Mouse (Mus musculus) limb, embryonic 11.5 days (tissue): ENCODE measurements around the gene Arhgef7. TPM values are rescaled to one million over a fixed set of nuclear protein-coding genes. Genes with fewer than 3 reads are reported as not detected.

Source experiments
- ATAC-seq: fragments of 200-750 bp; cut with Nextera tagmentation; 2 replicates; pipeline ENCODE4 v1.8.0; 2017; ENCODE audit warnings: low read depth; ENCODE audit not compliant: insufficient number of reproducible peaks, low FRiP score, low TSS enrichment
- DNase-seq: peaks from one replicate; pipeline ENCODE4 v3.0.0-alpha.2; 2015; ENCODE audit warnings: low spot score
- H3K27ac ChIP-seq: fragments of 300-500 bp; sonication (generic); replicated peaks from 2 replicates; pipeline ENCODE4 v1.5.1; 2014; ENCODE audit warnings: low read depth, mild to moderate bottlenecking, low read length
- H3K27me3 ChIP-seq: fragments of 300-500 bp; sonication (generic); 2 replicates; pipeline ENCODE4 v1.6.1; 2014; ENCODE audit warnings: mild to moderate bottlenecking, low read length, mixed read lengths; ENCODE audit not compliant: control insufficient read depth, insufficient read depth
- H3K36me3 ChIP-seq: fragments of 300-500 bp; sonication (generic); 2 replicates; pipeline ENCODE4 v1.6.1; 2014; ENCODE audit warnings: mild to moderate bottlenecking, low read length, moderate library complexity, mixed read lengths; ENCODE audit not compliant: control insufficient read depth, insufficient read depth
- H3K4me1 ChIP-seq: fragments of 300-500 bp; sonication (generic); 2 replicates; pipeline ENCODE4 v1.6.1; 2014; ENCODE audit warnings: low read length, mixed read lengths; ENCODE audit not compliant: control insufficient read depth, insufficient read depth
- H3K4me2 ChIP-seq: fragments of 300-500 bp; sonication (generic); 2 replicates; pipeline ENCODE4 v1.6.1; 2014; ENCODE audit warnings: low read depth, mild to moderate bottlenecking, moderate library complexity; ENCODE audit not compliant: severe bottlenecking
- H3K4me3 ChIP-seq: fragments of 300-500 bp; sonication (generic); 2 replicates; pipeline ENCODE4 v1.5.1; 2014; ENCODE audit warnings: low read depth, low read length
- H3K9ac ChIP-seq: fragments of 300-500 bp; sonication (generic); 2 replicates; pipeline ENCODE4 v1.6.1; 2014; ENCODE audit warnings: mild to moderate bottlenecking, low read length
- H3K9me3 ChIP-seq: fragments of 300-500 bp; sonication (generic); 2 replicates; pipeline ENCODE4 v1.6.1; 2016; ENCODE audit warnings: low read length; ENCODE audit not compliant: control insufficient read depth
- WGBS: fragments of 180-500 bp; shearing (Covaris S2); extraction: QIAGEN DNeasy Blood & Tissue Kit; methylation state at CpG from one replicate; pipeline ENCODE4 v1.1.7; 2014; 5-methylcytosine and 5-hydroxymethylcytosine counted together
- polyA plus RNA-seq: library from polyadenylated mRNA; unstranded; fragments of >200 nt; fragmentation: Nextera tagmentation; extraction: Ambion mirVana; gene quantifications from 2 replicates; pipeline ENCODE4 v1.2.1, GENCODE M21; 2014

The Arhgef7 gene
- polyA plus RNA-seq, 1 experiment from 2014 or later = 52.0 TPM

GRCm38 (mm10) chr8:11696176-11696575 is 31.3 kb upstream of the Arhgef7 start:
- H3K4me2 ChIP-seq = no peak overlapping the region
- H3K9ac ChIP-seq = no peak overlapping the region
- ATAC-seq (no peak), DNase-seq (no peak)
- no peak overlapping the region for H3K27ac ChIP-seq
- H3K4me1 ChIP-seq = no peaks in the 10 kb centered on the region
- 91% methylated on average over 3 of the region's 3 CpGs for WGBS
- H3K36me3 ChIP-seq = no peaks in the 10 kb centered on the region
- no peak overlapping the region for H3K4me3 ChIP-seq
- H3K27me3 ChIP-seq = no peaks in the 10 kb centered on the region
- H3K9me3 ChIP-seq = no peaks in the 10 kb centered on the region

DNA sequence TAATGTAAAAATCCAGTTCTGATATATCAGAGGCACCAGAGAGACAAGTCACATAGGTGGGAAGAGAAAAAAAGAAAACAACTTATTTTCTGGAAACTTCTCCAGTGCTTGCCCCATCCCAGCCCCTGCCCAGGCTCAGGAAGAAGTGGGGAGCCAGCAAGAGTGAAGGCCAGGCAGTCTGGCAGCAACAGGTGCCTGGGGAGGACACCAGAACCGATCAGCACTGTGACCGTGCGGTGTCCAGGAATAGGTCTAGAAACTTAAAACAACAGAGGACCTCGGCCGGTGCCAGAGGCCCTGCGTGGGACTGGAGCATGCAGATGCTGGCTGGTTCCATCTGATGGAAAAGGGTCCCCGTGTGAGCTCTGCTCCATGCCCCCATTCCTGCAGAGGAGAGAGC is 30.1 kb upstream of the Arhgef7 start:
- no peak overlapping the region for H3K27ac ChIP-seq
- no peaks in the 10 kb centered on the region for H3K36me3 ChIP-seq
- ATAC-seq = no peak
- H3K4me1 ChIP-seq = no peaks in the 10 kb centered on the region
- no peak overlapping the region for H3K9ac ChIP-seq
- no peaks in the 10 kb centered on the region for H3K27me3 ChIP-seq
- H3K4me3 ChIP-seq = no peak overlapping the region
- no peak overlapping the region for H3K4me2 ChIP-seq
- DNase-seq = no peak
- H3K9me3 ChIP-seq = no peaks in the 10 kb centered on the region
- 88% methylated on average over 7 of the region's 7 CpGs for WGBS

DNA sequence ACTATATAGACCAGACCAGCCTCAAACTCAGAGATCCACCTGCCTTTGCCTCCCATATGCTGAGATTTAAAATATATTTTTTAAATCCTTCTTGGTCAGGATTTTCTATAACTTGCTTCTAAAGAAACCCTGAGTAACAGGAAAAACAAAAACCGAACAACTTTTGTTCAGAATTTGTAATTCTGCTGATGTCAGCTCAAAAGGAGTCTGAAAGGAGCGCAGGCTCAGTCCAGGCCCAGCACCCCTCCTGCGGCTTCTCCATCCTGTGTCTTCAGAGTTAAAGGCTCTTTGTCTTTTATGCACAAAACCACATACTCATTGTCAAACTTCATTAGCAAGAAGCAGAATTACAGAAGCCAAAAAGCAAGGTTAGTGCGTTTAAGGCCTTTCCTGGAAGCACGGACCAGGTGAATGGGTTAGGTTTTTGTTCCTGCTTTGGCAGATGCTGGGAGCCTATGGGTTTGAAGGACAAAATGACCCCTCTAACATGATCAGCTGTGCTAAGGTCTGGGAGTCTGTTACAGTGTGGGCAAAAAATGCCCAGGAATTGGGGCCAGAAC is 28.0 kb upstream of the Arhgef7 start:
- Histone ChIP-seq H3K4me1 (no peaks in the 10 kb centered on the region), H3K9ac (no peak overlapping the region), H3K27me3 (no peaks in the 10 kb centered on the region), H3K4me3 (no peak overlapping the region), H3K36me3 (no peaks in the 10 kb centered on the region), H3K9me3 (no peaks in the 10 kb centered on the region), H3K4me2 (no peak overlapping the region), H3K27ac (no peak overlapping the region)
- no peak for DNase-seq
- WGBS = 83% methylated on average over 5 of the region's 5 CpGs
- ATAC-seq = no peak

GRCm38 (mm10) chr8:11700060-11701032 is 27.2 kb upstream of the Arhgef7 start:
- Histone ChIP-seq H3K4me1 (no peaks in the 10 kb centered on the region), H3K4me3 (no peak overlapping the region), H3K9me3 (no peaks in the 10 kb centered on the region), H3K27ac (no peak overlapping the region), H3K4me2 (peak overlapping the region; percentile 30; the same call in 1 of the 2 replicates), H3K9ac (no peak overlapping the region), H3K27me3 (no peaks in the 10 kb centered on the region), H3K36me3 (no peaks in the 10 kb centered on the region)
- peak; percentile 76; the same call in 1 of the 2 replicates for ATAC-seq
- peak; percentile 90 for DNase-seq
- WGBS = 38% methylated on average over 26 of the region's 26 CpGs

GRCm38 (mm10) chr8:11701033-11701362 is 26.5 kb upstream of the Arhgef7 start, which contains the start of gene 1700016D06Rik:
Gene 1700016D06Rik (minus strand): TSS chr8:11701063.
- Histone ChIP-seq H3K27me3 (no peaks in the 10 kb centered on the region), H3K4me1 (no peaks in the 10 kb centered on the region), H3K9me3 (no peaks in the 10 kb centered on the region), H3K9ac (no peak within 1 kb of the TSS), H3K4me3 (no peak within 1 kb of the TSS), H3K36me3 (no peaks in the 10 kb centered on the region), H3K27ac (no peak within 1 kb of the TSS), H3K4me2 (peak within 1 kb of the TSS; percentile 30; the same call in 1 of the 2 replicates)
- DNase-seq = no peak
- ATAC-seq = no peak
- 67% methylated on average over 6 of the region's 6 CpGs for WGBS

DNA sequence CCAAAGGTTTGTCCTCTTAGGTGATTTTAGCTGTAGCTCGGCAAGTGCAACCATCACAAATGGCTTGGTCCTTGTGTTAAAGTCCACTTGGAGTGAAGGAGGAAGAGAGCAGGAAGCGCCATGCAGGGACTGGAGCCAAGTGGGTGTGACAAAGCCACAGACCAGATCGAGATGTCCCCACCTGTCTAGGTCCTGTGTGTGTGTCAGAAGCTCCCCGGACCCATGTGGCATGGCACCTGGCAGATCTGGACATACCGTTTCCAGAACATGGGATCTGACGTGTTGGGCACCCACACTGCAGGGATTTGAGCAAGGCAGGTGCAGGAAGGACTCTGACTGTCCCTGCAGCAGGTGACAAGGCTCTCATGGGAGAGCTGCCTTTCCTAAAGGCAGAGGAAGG is 26.1 kb upstream of the Arhgef7 start:
- H3K4me3 ChIP-seq = no peak overlapping the region
- H3K9me3 ChIP-seq = no peaks in the 10 kb centered on the region
- no peak overlapping the region for H3K27ac ChIP-seq
- WGBS = 85% methylated on average over 6 of the region's 6 CpGs
- ATAC-seq (no peak), DNase-seq (no peak)
- H3K27me3 ChIP-seq = no peaks in the 10 kb centered on the region
- H3K4me1 ChIP-seq = no peaks in the 10 kb centered on the region
- H3K4me2 ChIP-seq = no peak overlapping the region
- no peaks in the 10 kb centered on the region for H3K36me3 ChIP-seq
- no peak overlapping the region for H3K9ac ChIP-seq

DNA sequence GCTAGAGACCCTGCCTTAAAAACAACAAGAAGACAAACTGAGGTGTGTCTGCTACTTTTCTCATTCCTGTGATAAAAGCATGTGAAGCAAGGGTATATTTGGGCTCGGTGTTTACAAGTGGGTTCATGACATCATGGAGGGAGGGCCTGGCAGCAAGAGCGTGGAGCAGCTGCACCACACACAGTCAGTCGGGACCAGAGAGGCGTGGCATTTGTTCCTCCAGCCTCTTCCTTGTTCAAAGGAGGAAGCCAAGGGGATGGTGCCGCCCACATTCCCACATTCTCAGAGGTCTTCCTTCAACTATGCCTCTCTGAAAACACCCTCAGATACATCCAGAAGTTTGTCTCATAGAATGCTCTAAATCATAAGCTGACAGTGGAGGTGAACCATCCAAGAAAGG is 23.7 kb upstream of the Arhgef7 start:
- Histone ChIP-seq H3K36me3 (no peaks in the 10 kb centered on the region), H3K4me2 (no peak overlapping the region), H3K9me3 (no peaks in the 10 kb centered on the region), H3K9ac (no peak overlapping the region), H3K27me3 (no peaks in the 10 kb centered on the region), H3K4me1 (no peaks in the 10 kb centered on the region), H3K27ac (no peak overlapping the region), H3K4me3 (no peak overlapping the region)
- DNase-seq (no peak), ATAC-seq (no peak)
- WGBS = 86% methylated on average over 5 of the region's 5 CpGs

DNA sequence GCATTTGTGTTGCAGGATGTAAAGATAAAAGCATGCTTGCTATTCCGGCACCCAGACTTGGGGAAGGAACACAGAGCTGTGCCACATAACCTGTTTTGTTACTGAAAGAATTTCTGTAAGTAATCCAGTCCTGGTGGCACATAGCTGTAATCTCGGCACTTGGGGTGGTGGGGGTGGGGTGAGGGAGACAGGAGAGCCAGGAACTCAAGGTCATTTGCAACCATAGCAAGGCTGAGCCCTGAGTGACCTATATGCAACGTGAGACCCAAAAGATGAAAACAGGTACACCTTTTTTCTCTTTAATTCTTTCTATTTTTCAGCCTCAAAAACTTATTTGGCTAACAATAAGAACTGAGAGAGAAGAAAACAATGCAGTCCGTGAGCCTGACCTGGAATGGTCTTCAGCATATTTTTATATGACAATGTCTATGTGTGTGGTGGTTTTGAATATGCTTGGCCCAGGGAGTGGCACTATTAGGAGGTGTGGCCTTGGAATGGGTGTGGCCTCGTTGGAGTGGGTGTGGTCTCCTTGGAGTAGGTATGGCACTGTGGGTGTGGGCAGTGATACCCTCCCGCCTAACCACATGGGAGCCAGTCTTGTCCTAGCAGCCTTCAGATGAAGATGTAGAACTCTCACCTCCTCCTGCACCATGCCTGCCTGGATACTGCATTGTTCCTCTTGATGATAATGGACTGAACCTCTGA is 22.7 kb upstream of the Arhgef7 start:
- DNase-seq = no peak
- Histone ChIP-seq H3K4me1 (no peaks in the 10 kb centered on the region), H3K9ac (no peak overlapping the region), H3K27ac (no peak overlapping the region), H3K36me3 (no peaks in the 10 kb centered on the region), H3K27me3 (no peaks in the 10 kb centered on the region), H3K9me3 (no peaks in the 10 kb centered on the region), H3K4me2 (no peak overlapping the region), H3K4me3 (no peak overlapping the region)
- WGBS = 68% methylated on average over 6 of the region's 6 CpGs
- no peak for ATAC-seq
